Mouse (Mus musculus) midbrain, postnatal 0 days (tissue): Measurements from ENCODE around the gene Slc6a21. TPM values are rescaled to one million over a fixed set of nuclear protein-coding genes. Genes with fewer than 3 reads are reported as not detected.
A peak's percentile ranks its signal among the peaks of the same experiment; 100 is the strongest.

Experiments used
- ATAC-seq: fragments of 200-750 bp; cut with Nextera tagmentation; 2 replicates; pipeline ENCODE4 v1.8.0; 2017; ENCODE audit warnings: moderate number of reproducible peaks, mild to moderate bottlenecking, moderate TSS enrichment, moderate library complexity; ENCODE audit not compliant: low FRiP score
- DNase-seq: peaks from one replicate; pipeline ENCODE4 v3.0.0-alpha.2; 2015; ENCODE audit warnings: low spot score
- H3K27ac ChIP-seq: fragments of 300-500 bp; sonication (generic); 2 replicates; pipeline ENCODE4 v1.5.1; 2014; ENCODE audit warnings: low read depth, mild to moderate bottlenecking, low read length, mixed read lengths
- H3K27me3 ChIP-seq: fragments of 300-500 bp; sonication (generic); 2 replicates; pipeline ENCODE4 v1.6.1; 2014; ENCODE audit warnings: low read length, control low read depth, mixed read lengths; ENCODE audit not compliant: insufficient read depth
- H3K36me3 ChIP-seq: fragments of 300-500 bp; sonication (generic); 2 replicates; pipeline ENCODE4 v1.6.1; 2014; ENCODE audit warnings: low read length, control low read depth, mixed read lengths; ENCODE audit not compliant: insufficient read depth
- H3K4me1 ChIP-seq: fragments of 300-500 bp; sonication (generic); 2 replicates; pipeline ENCODE4 v1.6.1; 2014; ENCODE audit warnings: mild to moderate bottlenecking, control low read depth, antibody characterized with exemption, low read length, mixed read lengths; ENCODE audit not compliant: insufficient read depth
- H3K4me2 ChIP-seq: fragments of 300-500 bp; sonication (generic); 2 replicates; pipeline ENCODE4 v1.6.1; 2014; ENCODE audit warnings: low read depth, mild to moderate bottlenecking, low read length, mixed read lengths; ENCODE audit not compliant: poor library complexity, severe bottlenecking
- H3K4me3 ChIP-seq: fragments of 300-500 bp; sonication (generic); 2 replicates; pipeline ENCODE4 v1.5.1; 2014; ENCODE audit warnings: low read depth, mild to moderate bottlenecking, low read length, moderate library complexity
- H3K9ac ChIP-seq: fragments of 300-500 bp; sonication (generic); replicated peaks from 2 replicates; pipeline ENCODE4 v1.6.1; 2014; ENCODE audit warnings: mild to moderate bottlenecking, low read length, moderate library complexity, mixed read lengths; ENCODE audit not compliant: poor library complexity, severe bottlenecking
- H3K9me3 ChIP-seq: fragments of 300-500 bp; sonication (generic); 2 replicates; pipeline ENCODE4 v1.6.1; 2016; ENCODE audit warnings: low read length, control low read depth
- CTCF ChIP-seq: IDR thresholded peaks from 2 replicates; pipeline ENCODE4 v1.5.1; 2016; ENCODE audit warnings: antibody characterized with exemption, mild to moderate bottlenecking
- WGBS: fragments of 180-500 bp; shearing (Covaris S2); extraction: QIAGEN DNeasy Blood & Tissue Kit; methylation state at CpG from one replicate; pipeline ENCODE4 v1.1.7; 2014; 5-methylcytosine and 5-hydroxymethylcytosine counted together
- polyA plus RNA-seq: library from polyadenylated mRNA; unstranded; fragments of >200 nt; fragmentation: Nextera tagmentation; extraction: Ambion mirVana; gene quantifications from 2 replicates; pipeline ENCODE4 v1.2.1, GENCODE M21; 2015
- total RNA-seq: library from RNA; depleted of rRNA; stranded (reverse); fragments of >200 nt; gene quantifications from 2 replicates; pipeline ENCODE4 v1.2.3, GENCODE M21; 2014

Gene Slc6a21
- total and polyA plus RNA-seq, 2 experiments from 2014 or later, result not detected

- 87% methylated on average over 6 of the region's 6 CpGs for WGBS
- no peak for DNase-seq
- 0 out of 2 replicates have a peak, but pooled peaks cover 5% of the 10 kb centered on the region for H3K36me3 ChIP-seq
- peak; percentile 29; the same call in 1 of the 2 replicates for TF ChIP-seq CTCF
- no peak overlapping the region for H3K9ac ChIP-seq
- H3K4me2 ChIP-seq, result no peak overlapping the region
- H3K4me3 ChIP-seq, result no peak overlapping the region
- H3K9me3 ChIP-seq, result no peaks in the 10 kb centered on the region
- H3K27ac ChIP-seq, result no peak overlapping the region
- H3K27me3 ChIP-seq, result no peaks in the 10 kb centered on the region
- ATAC-seq, result no peak
- no peaks in the 10 kb centered on the region for H3K4me1 ChIP-seq
These were observed 54.2 kb downstream of the Slc6a21 start for GRCm38 (mm10) chr7:45331502-45331901.

GRCm38 (mm10) chr7:45332685-45333425 lies 55.5 kb downstream of the Slc6a21 start:
- WGBS, result 2% methylated on average over 22 of the region's 22 CpGs
- Histone ChIP-seq H3K4me3 (peak overlapping the region; percentile 60), H3K36me3 (no peaks in the 10 kb centered on the region), H3K9ac (peak overlapping the region; percentile 71), H3K27ac (peak overlapping the region; percentile 80), H3K4me1 (no peaks in the 10 kb centered on the region), H3K27me3 (no peaks in the 10 kb centered on the region), H3K9me3 (no peaks in the 10 kb centered on the region), H3K4me2 (peak overlapping the region; percentile 91)
- ATAC-seq (peak; percentile 45), DNase-seq (peak; percentile 51)
- TF ChIP-seq CTCF, result no peak

GRCm38 (mm10) chr7:45333431-45333982 lies 56.2 kb downstream of the Slc6a21 start, which contains the start of gene Trpm4:
Trpm4 (minus strand) TSS chr7:45333780.
- peak within 1 kb of the TSS; percentile 71 for H3K9ac ChIP-seq
- no peaks in the 10 kb centered on the region for H3K4me1 ChIP-seq
- WGBS, result 1% methylated on average over 38 of the region's 38 CpGs
- peak within 1 kb of the TSS; percentile 91 for H3K4me2 ChIP-seq
- DNase-seq (peak; percentile 75), ATAC-seq (peak; percentile 68)
- H3K9me3 ChIP-seq, result no peaks in the 10 kb centered on the region
- peak within 1 kb of the TSS; percentile 80 for H3K27ac ChIP-seq
- TF ChIP-seq CTCF, result no peak
- H3K36me3 ChIP-seq, result no peaks in the 10 kb centered on the region
- peak within 1 kb of the TSS; percentile 60 for H3K4me3 ChIP-seq
- H3K27me3 ChIP-seq, result no peaks in the 10 kb centered on the region

GRCm38 (mm10) chr7:45334605-45335004 lies 57.3 kb downstream of the Slc6a21 start:
- ATAC-seq, result no peak
- Histone ChIP-seq H3K4me3 (no peak overlapping the region), H3K9me3 (no peaks in the 10 kb centered on the region), H3K4me2 (no peak overlapping the region), H3K36me3 (peaks cover 8% of the 10 kb centered on the region; the same call in 1 of the 2 replicates), H3K27me3 (no peaks in the 10 kb centered on the region), H3K9ac (no peak overlapping the region), H3K27ac (no peak overlapping the region), H3K4me1 (peaks cover 3% of the 10 kb centered on the region; the same call in 1 of the 2 replicates)
- DNase-seq, result no peak
- no peak for TF ChIP-seq CTCF
- 21% methylated on average over 3 of the region's 3 CpGs for WGBS

GRCm38 (mm10) chr7:45335056-45335455 lies 57.7 kb downstream of the Slc6a21 start, which contains the start of gene Hrc:
Hrc (plus strand) TSS chr7:45335290.
- Histone ChIP-seq H3K27me3 (no peaks in the 10 kb centered on the region), H3K4me3 (no peak within 1 kb of the TSS), H3K4me1 (peaks cover 4% of the 10 kb centered on the region; the same call in 1 of the 2 replicates), H3K4me2 (peak within 1 kb of the TSS; percentile 91; the same call in 1 of the 2 replicates), H3K9ac (no peak within 1 kb of the TSS), H3K27ac (no peak within 1 kb of the TSS), H3K36me3 (peaks cover 8% of the 10 kb centered on the region; the same call in 1 of the 2 replicates), H3K9me3 (no peaks in the 10 kb centered on the region)
- no peak for TF ChIP-seq CTCF
- ATAC-seq (no peak), DNase-seq (no peak)
- 29% methylated on average over 5 of the region's 5 CpGs for WGBS

- ATAC-seq (no peak), DNase-seq (no peak)
- peaks cover 8% of the 10 kb centered on the region; the same call in 1 of the 2 replicates for H3K36me3 ChIP-seq
- H3K27ac ChIP-seq, result no peak overlapping the region
- no peak overlapping the region for H3K9ac ChIP-seq
- no peak for TF ChIP-seq CTCF
- H3K4me1 ChIP-seq, result peaks cover 4% of the 10 kb centered on the region; the same call in 1 of the 2 replicates
- H3K27me3 ChIP-seq, result no peaks in the 10 kb centered on the region
- H3K9me3 ChIP-seq, result no peaks in the 10 kb centered on the region
- H3K4me2 ChIP-seq, result no peak overlapping the region
- H3K4me3 ChIP-seq, result no peak overlapping the region
- 89% methylated on average over 4 of the region's 4 CpGs for WGBS
These were observed 59.0 kb downstream of the Slc6a21 start for GRCm38 (mm10) chr7:45336319-45336718.
